8 mouse cellular contexts compared by ENCODE assay signal in the genomic region with DNA sequence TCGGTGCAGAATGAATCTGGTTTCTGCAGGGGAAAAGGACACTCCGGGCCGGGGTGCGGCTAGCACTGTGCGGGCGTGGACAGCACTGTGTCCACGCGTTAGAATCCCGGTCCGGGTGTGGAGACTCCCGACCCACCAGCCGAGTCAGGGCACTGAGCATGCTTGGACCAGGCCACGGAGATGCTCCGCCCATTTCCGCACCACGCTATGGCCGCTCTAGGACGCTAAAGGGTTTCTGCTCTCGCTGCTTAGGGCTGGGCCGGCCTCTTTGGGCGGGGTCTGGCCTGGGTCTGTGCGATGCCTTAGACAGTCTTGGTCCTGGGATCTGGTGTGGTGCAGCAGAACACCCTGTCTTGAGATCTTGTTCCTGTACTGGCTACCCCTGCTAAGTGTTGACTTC. TPM values are rescaled to one million over a fixed set of nuclear protein-coding genes. Genes with fewer than 3 reads are reported as not detected.
DNase-seq lines count a peak whose midpoint lies in the region; ATAC-seq and TF ChIP-seq lines count a peak whose summit lies in the region.

No protein-coding gene starts in this region.

- no peak for TF ChIP-seq EP300 in liver, embryonic 14.5 days (IDR thresholded peaks at IDR 0.05; ENCODE audit: low read depth)
- no peak for TF ChIP-seq EP300 in stomach, postnatal 0 days (optimal IDR thresholded peaks at IDR 0.05)

- peak overlapping the region; percentile 70 for H3K4me2 ChIP-seq in heart, embryonic 15.5 days
- H3K4me2 ChIP-seq in liver, embryonic 14.5 days (ENCODE audit: low read depth): peak overlapping the region; percentile 75
- H3K4me2 ChIP-seq in neural tube, embryonic 12.5 days (replicated peaks): peak overlapping the region; percentile 65
- H3K4me2 ChIP-seq in stomach, postnatal 0 days (replicated peaks; ENCODE audit: low read depth): peak overlapping the region; percentile 66

- H3K9ac ChIP-seq in heart, embryonic 15.5 days: peak overlapping the region; percentile 78
- peak overlapping the region; percentile 58 for H3K9ac ChIP-seq in liver, embryonic 14.5 days (replicated peaks)
- H3K9ac ChIP-seq in neural tube, embryonic 12.5 days: peak overlapping the region; percentile 64
- H3K9ac ChIP-seq in stomach, postnatal 0 days (ENCODE audit: low read length): peak overlapping the region; percentile 75

- H3K36me3 ChIP-seq in forebrain, embryonic 10.5 days (replicated peaks): no peaks in the 10 kb centered on the region
- H3K36me3 ChIP-seq in heart, embryonic 15.5 days: no peaks in the 10 kb centered on the region
- no peaks in the 10 kb centered on the region for H3K36me3 ChIP-seq in liver, embryonic 14.5 days (replicated peaks; ENCODE audit: control insufficient read depth, insufficient read depth, low read depth)
- no peaks in the 10 kb centered on the region for H3K36me3 ChIP-seq in neural tube, embryonic 12.5 days
- H3K36me3 ChIP-seq in stomach, postnatal 0 days (ENCODE audit: control insufficient read depth, insufficient read depth, low read length): no peaks in the 10 kb centered on the region

- peak; percentile 14 for ATAC-seq in CD4-positive, CD25-positive, alpha-beta regulatory T cell, adult 4 months
- ATAC-seq in heart, embryonic 15.5 days (replicated peaks; ENCODE audit: insufficient number of reproducible peaks, insufficient read depth, low FRiP score, low read depth): peak; percentile 97
- peak; percentile 99 for ATAC-seq in liver, embryonic 14.5 days (ENCODE audit: insufficient read depth)
- peak; percentile 100 for ATAC-seq in neural tube, embryonic 12.5 days (ENCODE audit: low FRiP score, low read depth)
- peak; percentile 99 for ATAC-seq in stomach, postnatal 0 days (ENCODE audit: low FRiP score, low TSS enrichment)

- peak overlapping the region; percentile 90 for H3K27ac ChIP-seq in forebrain, embryonic 10.5 days
- H3K27ac ChIP-seq in heart, embryonic 15.5 days: peak overlapping the region; percentile 51
- H3K27ac ChIP-seq in liver, embryonic 14.5 days: no peak overlapping the region
- H3K27ac ChIP-seq in neural tube, embryonic 12.5 days: no peak overlapping the region
- peak overlapping the region; percentile 69; the same call in 1 of the 2 replicates for H3K27ac ChIP-seq in stomach, postnatal 0 days (replicated peaks)

- no peak for TF ChIP-seq CTCF in liver, embryonic 14.5 days (IDR thresholded peaks at IDR 0.05; ENCODE audit: low read depth)
- no peak; the same call in 1 of the 2 replicates for TF ChIP-seq CTCF in stomach, postnatal 0 days (IDR thresholded peaks at IDR 0.05; ENCODE audit: low read depth)

- H3K4me3 ChIP-seq in forebrain, embryonic 10.5 days: peak overlapping the region; percentile 79
- peak overlapping the region; percentile 79 for H3K4me3 ChIP-seq in heart, embryonic 15.5 days
- H3K4me3 ChIP-seq in liver, embryonic 14.5 days (ENCODE audit: insufficient read depth in 1 of 2, low read depth in 2 of 2, low read length in 2 of 2): peak overlapping the region; percentile 70 to 86
- H3K4me3 ChIP-seq in neural tube, embryonic 12.5 days: peak overlapping the region; percentile 63
- peak overlapping the region; percentile 61 for H3K4me3 ChIP-seq in stomach, postnatal 0 days (ENCODE audit: low read depth, low read length)

- DNase-seq in c-Kit-negative CD71-positive TER-119-positive erythroid progenitor cells, embryonic 14.5 days (ENCODE audit: low read depth, low spot score): peak; percentile 31
- peak; percentile 86 for DNase-seq in forebrain, embryonic 10.5 days (ENCODE audit: extremely low spot score, low spot score)
- peak; percentile 87 to 92 for DNase-seq in kidney, postnatal 25 days
- DNase-seq in liver, embryonic 14.5 days (ENCODE audit: low read depth in 3 of 3, low spot score in 3 of 3): peak; percentile 52 to 60 (median 57)
- peak; percentile 83 for DNase-seq in stomach, postnatal 0 days (ENCODE audit: low spot score)

- H3K9me3 ChIP-seq in forebrain, embryonic 10.5 days: no peaks in the 10 kb centered on the region
- no peaks in the 10 kb centered on the region for H3K9me3 ChIP-seq in heart, embryonic 15.5 days (replicated peaks)
- no peaks in the 10 kb centered on the region for H3K9me3 ChIP-seq in liver, embryonic 14.5 days (ENCODE audit: control insufficient read depth, low read length)
- H3K9me3 ChIP-seq in neural tube, embryonic 12.5 days: no peaks in the 10 kb centered on the region
- H3K9me3 ChIP-seq in stomach, postnatal 0 days (ENCODE audit: control insufficient read depth, low read length): no peaks in the 10 kb centered on the region

- H3K27me3 ChIP-seq in forebrain, embryonic 10.5 days (ENCODE audit: poor library complexity, severe bottlenecking): no peaks in the 10 kb centered on the region
- H3K27me3 ChIP-seq in heart, embryonic 15.5 days: no peaks in the 10 kb centered on the region
- H3K27me3 ChIP-seq in liver, embryonic 14.5 days (ENCODE audit: control insufficient read depth, insufficient read depth, low read length): no peaks in the 10 kb centered on the region
- no peaks in the 10 kb centered on the region for H3K27me3 ChIP-seq in neural tube, embryonic 12.5 days (replicated peaks)
- H3K27me3 ChIP-seq in stomach, postnatal 0 days (ENCODE audit: control insufficient read depth, insufficient read depth, low read length): no peaks in the 10 kb centered on the region

- peaks cover 13% of the 10 kb centered on the region for H3K4me1 ChIP-seq in forebrain, embryonic 10.5 days
- H3K4me1 ChIP-seq in heart, embryonic 15.5 days (replicated peaks): peaks cover 3% of the 10 kb centered on the region; the same call in 1 of the 2 replicates
- peaks cover 0 to 5% of the 10 kb centered on the region in 2 experiments; a peak in 2 of 4 replicates for H3K4me1 ChIP-seq in liver, embryonic 14.5 days (replicated peaks; ENCODE audit: control insufficient read depth in 2 of 2, insufficient read depth in 2 of 2, low read length in 1 of 2)
- H3K4me1 ChIP-seq in neural tube, embryonic 12.5 days: no peaks in the 10 kb centered on the region
- H3K4me1 ChIP-seq in stomach, postnatal 0 days (replicated peaks; ENCODE audit: control insufficient read depth, insufficient read depth): no peaks in the 10 kb centered on the region

- under 1% methylated on average over 22 of the region's 22 CpGs for WGBS in forebrain, embryonic 10.5 days
- under 1% methylated on average over 22 of the region's 22 CpGs for WGBS in heart, embryonic 15.5 days
- WGBS in liver, embryonic 14.5 days (ENCODE audit: insufficient replicate concordance): 0% methylated on average over 22 of the region's 22 CpGs
- under 1% methylated on average over 22 of the region's 22 CpGs for WGBS in neural tube, embryonic 12.5 days
- 3% methylated on average over 22 of the region's 22 CpGs for WGBS in stomach, postnatal 0 days

RNA-seq across cellular contexts. Expression of gene Fer, which starts 13.3 kb away (rescaled TPM):
- under 1 TPM; 0.44 to 0.54 TPM for polyA plus RNA-seq in CD4-positive, CD25-positive, alpha-beta regulatory T cell, adult 4 months (2017; shearing (Covaris generic))
- polyA plus RNA-seq in forebrain, embryonic 10.5 days (2016; fragmentation: Nextera tagmentation; extraction: Ambion mirVana): 27.1 and 31.4 TPM in 2 replicates
- 20.5 and 24.4 TPM in 2 replicates for polyA plus RNA-seq in heart, embryonic 15.5 days (2015; fragmentation: Nextera tagmentation; extraction: Ambion mirVana)
- 1.6 and 2.9 TPM in 2 replicates for polyA plus RNA-seq in liver, embryonic 14.5 days (2012; rRNA removed)
- 7.0 and 10.1 TPM in 2 replicates for polyA plus RNA-seq in liver, embryonic 14.5 days (2014; fragmentation: Nextera tagmentation; extraction: Ambion mirVana)
- 30.8 and 32.7 TPM in 2 replicates for polyA plus RNA-seq in neural tube, embryonic 12.5 days (2016; fragmentation: Nextera tagmentation; extraction: Ambion mirVana)
- polyA plus RNA-seq in stomach, postnatal 0 days (2015; fragmentation: Nextera tagmentation; extraction: Ambion mirVana): 17.2 and 18.5 TPM in 2 replicates

RNA-seq across cellular contexts. Expression of gene A930002H24Rik, which starts 14.0 kb away (rescaled TPM):
- polyA plus RNA-seq in CD4-positive, CD25-positive, alpha-beta regulatory T cell, adult 4 months (2017; shearing (Covaris generic)): not detected
- 1.8 and 1.9 TPM in 2 replicates for polyA plus RNA-seq in forebrain, embryonic 10.5 days (2016; fragmentation: Nextera tagmentation; extraction: Ambion mirVana)
- 2.1 and 2.8 TPM in 2 replicates for polyA plus RNA-seq in heart, embryonic 15.5 days (2015; fragmentation: Nextera tagmentation; extraction: Ambion mirVana)
- 0.49 and 0.68 TPM in 2 replicates for polyA plus RNA-seq in liver, embryonic 14.5 days (2012; rRNA removed)
- 0.29 and 0.64 TPM in 2 replicates for polyA plus RNA-seq in liver, embryonic 14.5 days (2014; fragmentation: Nextera tagmentation; extraction: Ambion mirVana)
- polyA plus RNA-seq in neural tube, embryonic 12.5 days (2016; fragmentation: Nextera tagmentation; extraction: Ambion mirVana): 2.5 and 3.6 TPM in 2 replicates
- 3.1 and 3.4 TPM in 2 replicates for polyA plus RNA-seq in stomach, postnatal 0 days (2015; fragmentation: Nextera tagmentation; extraction: Ambion mirVana)

Comparison
In these comparisons a context has a peak if more than half of its experiments do, and no peak if none do; other contexts are left out.
1. ATAC-seq: peak in every context shown above with its lines; median percentile 100 in neural tube, embryonic 12.5 days; 99 in liver, embryonic 14.5 days; 99 in stomach, postnatal 0 days; 97 in heart, embryonic 15.5 days; 14 in CD4-positive, CD25-positive, alpha-beta regulatory T cell, adult 4 months.
2. DNase-seq: peak in every context shown above with its lines; median percentile 90 in kidney, postnatal 25 days; 86 in forebrain, embryonic 10.5 days; 83 in stomach, postnatal 0 days; 57 in liver, embryonic 14.5 days; 31 in c-Kit-negative CD71-positive TER-119-positive erythroid progenitor cells, embryonic 14.5 days.
3. H3K27ac ChIP-seq: peak in forebrain, embryonic 10.5 days (single experiment), heart, embryonic 15.5 days (single experiment) and stomach, postnatal 0 days (single experiment); none in liver, embryonic 14.5 days (single experiment) and neural tube, embryonic 12.5 days (single experiment).
4. Peak in every context shown above with its lines, with median percentiles within 50 percentile points of each other: H3K4me3 ChIP-seq, H3K4me2 ChIP-seq and H3K9ac ChIP-seq.